Mouse (Mus musculus): ENCODE data around the gene Pdlim4.

DNA sequence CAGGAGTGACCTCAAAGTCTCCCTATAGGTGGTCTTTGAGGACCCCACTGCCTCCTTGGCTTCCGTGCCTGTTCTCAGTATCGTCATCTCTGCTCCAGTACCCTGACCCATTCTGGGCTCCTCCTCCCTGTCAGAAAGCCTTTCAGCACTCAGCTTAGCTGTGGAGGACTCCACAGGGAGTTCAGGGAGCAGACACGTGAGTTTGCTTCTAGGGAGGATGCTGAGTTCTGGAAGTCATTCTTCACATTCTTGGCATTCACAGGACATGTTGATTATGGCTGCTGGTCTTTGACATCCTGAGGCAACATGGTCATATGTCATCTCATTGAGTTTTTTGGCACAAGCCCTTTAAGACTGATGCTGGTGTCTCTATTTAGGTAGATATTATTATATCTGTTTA, 47.1 kb upstream of the Pdlim4 start:
- TF ChIP-seq CTCF (IDR thresholded peaks at IDR 0.05; ENCODE audit: control insufficient read depth, insufficient read depth, insufficient replicate concordance, low read depth, low read length) = no peak
- no peak for TF ChIP-seq POLR2A (IDR thresholded peaks at IDR 0.05; ENCODE audit: control insufficient read depth, low read depth, low read length)
